Mouse (Mus musculus) Muller cell, postnatal 12 days (primary cell): ENCODE data around the gene Them5.

ENCODE experiments used
- DNase-seq: peaks from one replicate; pipeline ENCODE4 v3.0.0-alpha.2; 2015; ENCODE audit errors: inconsistent ontology term

Gene Them5

GRCm38 (mm10) chr3:94341959-94342422, at the start of gene Them5:
Them5 (plus strand) TSS chr3:94342099.
- DNase-seq = no peak

DNA sequence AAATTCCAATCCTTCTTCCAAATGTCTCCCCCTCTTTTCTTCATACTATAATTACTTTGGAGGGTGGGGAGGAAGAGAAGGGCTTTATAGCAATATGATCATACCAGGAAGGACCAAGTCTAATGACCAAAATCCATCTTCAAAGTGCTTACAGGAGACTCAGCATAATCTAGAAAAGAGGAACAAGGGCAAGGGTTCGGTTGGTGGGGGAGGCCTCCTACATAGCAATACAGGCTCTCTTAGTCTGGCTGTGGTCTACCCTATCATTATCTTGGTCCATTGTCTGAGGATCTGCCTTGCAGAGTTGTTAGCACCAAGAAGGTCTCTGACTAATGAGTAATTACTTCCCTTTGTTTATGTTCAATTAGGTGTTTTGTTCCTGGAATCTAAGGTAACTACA, 36.4 kb upstream of the Them5 start:
- DNase-seq = no peak

GRCm38 (mm10) chr3:94306975-94307374, 34.9 kb upstream of the Them5 start:
- DNase-seq = no peak

DNA sequence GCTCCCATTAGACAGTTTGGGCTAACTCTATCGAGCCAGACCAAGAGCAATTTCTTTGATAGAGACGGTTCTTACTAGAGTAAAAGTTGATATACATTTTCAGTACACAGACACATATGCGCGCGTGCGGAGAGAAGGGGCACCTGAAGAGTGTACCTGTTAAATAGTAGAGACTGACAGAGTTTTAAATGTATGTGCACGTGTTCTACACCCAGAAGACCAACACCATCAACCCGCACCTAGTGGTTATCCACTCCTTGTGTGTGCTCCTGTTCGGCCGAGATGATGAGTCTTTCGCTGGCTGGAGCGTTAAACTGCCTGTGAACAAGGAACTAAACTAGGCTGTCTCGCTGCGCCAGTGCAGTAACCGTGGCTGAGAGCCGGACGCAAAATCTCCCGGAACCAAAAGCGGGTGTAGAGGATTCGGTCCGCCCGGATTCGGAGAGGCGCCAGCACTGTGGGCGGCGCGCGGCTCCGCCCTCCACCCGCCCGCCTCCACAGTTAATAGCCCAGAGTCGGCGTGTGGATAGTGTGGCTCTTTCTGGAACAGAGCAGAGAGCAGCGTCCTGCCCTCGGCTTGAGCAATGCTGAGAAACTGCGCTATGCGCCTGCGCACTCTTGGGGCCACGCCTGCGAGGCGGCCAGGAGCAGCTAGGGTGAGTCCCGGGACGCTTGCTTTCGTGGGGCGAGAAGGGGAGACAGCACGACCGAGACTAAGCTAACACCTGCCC, 32.1 kb upstream of the Them5 start, which contains the start of gene Them4:
TSS of gene Them4 (plus strand) at position 457 of the 731 bp plus-strand sequence.
- DNase-seq = peak; percentile 98

GRCm38 (mm10) chr3:94310491-94310890, 31.4 kb upstream of the Them5 start:
- DNase-seq = no peak

GRCm38 (mm10) chr3:94310911-94311310, 31.0 kb upstream of the Them5 start:
- DNase-seq = no peak

DNA sequence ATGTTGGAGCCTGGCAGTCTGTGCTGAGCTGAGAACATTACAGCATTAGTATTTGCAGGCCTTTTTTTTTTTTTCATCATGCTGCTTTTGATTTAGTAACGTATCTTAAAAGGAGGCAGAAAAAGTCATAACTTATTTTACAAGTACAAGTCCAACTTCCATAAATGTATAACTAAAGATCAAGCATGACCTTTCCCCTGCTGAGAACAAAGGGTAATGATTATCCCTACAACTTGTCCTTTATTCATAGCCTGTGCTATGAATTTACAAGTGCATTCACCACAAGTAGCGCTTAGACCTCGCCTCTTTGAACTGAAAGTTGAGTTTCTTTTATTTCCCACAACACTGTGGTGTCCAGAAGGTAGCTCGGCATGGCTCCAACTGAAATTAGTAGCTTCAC, 30.5 kb upstream of the Them5 start:
- no peak for DNase-seq

DNA sequence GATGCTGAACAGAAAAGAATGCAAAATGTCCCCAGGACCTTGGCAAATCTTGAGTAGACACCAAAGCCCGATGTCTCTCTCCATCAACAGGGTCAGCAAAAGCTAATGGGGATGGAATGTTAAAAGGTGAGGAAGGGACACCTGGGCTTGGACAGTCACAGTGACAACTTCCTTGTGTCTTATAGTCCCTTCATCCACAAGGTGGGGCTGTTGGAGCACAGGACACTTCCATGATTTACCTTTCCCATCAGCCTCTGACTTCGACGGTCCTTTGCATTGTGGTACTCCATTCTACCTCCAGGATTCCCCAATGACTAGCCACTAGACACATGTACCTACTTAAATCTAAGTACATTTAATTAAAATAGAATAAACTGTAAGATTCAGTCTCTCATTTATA, 13.2 kb upstream of the Them5 start:
- no peak for DNase-seq

- no peak for DNase-seq
Observed at GRCm38 (mm10) chr3:94334442-94334841, 7.5 kb upstream of the Them5 start.

- DNase-seq = no peak
Observed at GRCm38 (mm10) chr3:94338522-94338921, 3.4 kb upstream of the Them5 start.

- DNase-seq = no peak
Observed at GRCm38 (mm10) chr3:94342552-94342951, 653 bp downstream of the Them5 start.

DNA sequence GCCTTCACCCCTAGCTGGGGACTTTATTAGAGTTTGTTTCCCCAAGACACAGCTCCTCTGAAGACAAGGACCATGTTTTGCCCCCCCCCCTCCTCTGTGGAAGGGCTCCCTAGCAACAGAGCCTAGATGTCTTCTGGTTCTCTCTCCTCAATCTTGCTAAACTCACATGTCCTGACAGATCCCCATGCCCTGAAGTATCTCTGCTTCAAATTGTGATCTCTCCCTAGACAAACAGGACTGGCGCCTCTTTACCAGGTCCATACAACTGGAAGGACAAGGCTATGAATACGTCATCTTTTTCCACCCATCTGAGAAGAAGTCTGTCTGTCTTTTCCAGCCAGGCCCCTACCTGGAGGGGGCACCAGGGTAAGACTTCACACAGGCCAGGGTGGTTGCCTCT, 2.3 kb downstream of the Them5 start:
- DNase-seq = no peak

DNA sequence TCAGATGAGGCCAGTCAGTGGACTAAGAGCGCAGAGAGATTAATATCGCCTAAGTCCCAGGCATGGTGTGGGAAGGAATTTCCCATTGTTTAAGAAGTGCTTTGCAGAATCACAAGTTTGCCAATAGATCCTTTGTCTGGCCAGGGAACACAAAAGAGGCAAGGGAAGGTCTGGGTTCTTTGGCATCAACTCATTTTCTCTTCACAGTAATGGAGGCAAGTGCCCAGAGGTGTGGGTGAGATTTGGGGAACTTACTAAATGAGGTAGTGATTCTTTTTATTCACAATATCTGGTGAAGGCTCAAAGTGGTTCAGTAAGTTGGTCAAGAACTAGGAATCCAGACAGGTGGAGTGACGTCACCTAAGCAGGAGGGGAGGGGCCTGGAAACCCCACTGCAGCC, 3.0 kb downstream of the Them5 start:
- no peak for DNase-seq

GRCm38 (mm10) chr3:94348146-94348545, 6.2 kb downstream of the Them5 start:
- no peak for DNase-seq

DNA sequence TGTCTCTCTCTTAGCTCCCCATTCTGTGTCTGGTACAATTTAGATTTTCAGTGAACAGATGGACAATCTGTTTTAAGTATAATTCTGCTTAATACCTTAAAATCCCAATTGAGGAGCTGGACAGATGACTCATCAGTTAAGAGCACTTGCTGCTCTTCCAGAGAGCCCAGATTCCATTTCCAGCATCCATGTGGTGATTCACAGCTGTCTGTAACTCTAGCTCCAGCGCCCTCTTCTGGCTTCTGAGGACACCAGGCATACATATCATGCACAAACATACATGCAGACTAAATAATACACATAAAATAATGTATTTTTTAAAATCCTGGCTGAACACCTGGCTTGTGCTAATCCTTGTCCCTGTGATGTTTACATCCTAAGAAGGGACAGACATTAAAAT, 18.9 kb downstream of the Them5 start:
- DNase-seq = no peak

- no peak for DNase-seq
Observed at GRCm38 (mm10) chr3:94362138-94362537, 20.2 kb downstream of the Them5 start, which contains the start of gene C2cd4d. C2cd4d (plus strand) TSS chr3:94362438.

DNA sequence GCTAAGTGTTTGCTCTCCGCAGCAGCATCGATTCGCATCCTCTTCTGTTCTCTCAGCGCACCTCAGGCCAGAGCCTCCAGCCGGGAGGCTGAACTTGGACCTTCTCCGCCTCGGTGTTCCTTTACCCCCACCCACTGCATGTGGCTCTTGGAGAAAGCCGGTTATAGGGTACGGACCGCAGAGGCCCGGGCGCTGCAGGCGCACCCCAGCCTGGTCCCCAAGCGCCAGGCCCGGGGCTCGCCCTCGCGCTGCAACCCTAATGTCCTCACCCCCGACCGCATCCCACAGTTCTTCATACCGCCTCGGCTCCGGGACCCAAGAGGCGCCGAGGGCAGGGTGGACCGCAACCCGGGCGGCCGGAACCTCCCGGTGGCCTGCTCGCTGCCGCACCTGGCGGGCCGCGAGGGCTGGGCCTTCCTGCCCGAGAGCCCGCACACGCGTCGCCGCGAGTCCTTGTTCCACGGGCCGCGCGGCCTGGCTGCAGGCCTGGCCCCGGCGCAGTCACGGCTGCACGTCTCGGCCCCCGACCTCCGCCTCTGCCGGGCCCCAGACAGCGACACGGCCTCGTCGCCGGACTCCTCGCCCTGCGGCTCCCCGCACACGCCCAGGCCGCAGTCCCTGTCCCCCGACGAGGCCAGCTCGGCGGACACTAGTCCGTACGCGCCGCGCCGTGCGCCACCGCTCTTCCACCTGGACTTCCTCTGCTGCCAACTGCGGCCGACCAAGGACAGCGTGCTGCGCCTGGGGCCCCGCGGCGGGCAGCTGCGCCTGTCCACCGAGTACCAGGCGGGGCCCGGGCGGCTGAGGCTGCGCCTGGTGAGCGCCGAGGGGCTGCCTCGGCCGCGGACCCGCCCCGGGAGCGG, 21.6 kb downstream of the Them5 start:
- peak; percentile 62 for DNase-seq

DNA sequence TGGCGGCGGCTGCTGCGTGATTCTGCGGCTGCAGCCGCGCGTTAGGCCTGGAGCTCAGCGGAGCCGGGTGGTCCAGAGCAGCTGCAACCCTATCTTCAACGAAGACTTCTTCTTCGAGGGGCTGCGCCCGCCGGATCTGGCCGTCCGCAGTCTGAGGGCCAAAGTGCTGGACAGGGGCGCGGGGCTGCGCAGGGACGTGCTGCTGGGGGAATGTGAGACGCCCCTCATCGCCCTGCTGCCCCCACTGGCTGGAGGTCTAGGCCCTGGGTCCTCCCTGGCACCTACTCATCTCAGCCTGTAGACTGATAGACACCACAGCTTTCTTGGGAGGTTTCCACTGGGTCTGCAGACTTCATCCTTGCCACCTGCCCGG, 22.2 kb downstream of the Them5 start:
- no peak for DNase-seq

DNA sequence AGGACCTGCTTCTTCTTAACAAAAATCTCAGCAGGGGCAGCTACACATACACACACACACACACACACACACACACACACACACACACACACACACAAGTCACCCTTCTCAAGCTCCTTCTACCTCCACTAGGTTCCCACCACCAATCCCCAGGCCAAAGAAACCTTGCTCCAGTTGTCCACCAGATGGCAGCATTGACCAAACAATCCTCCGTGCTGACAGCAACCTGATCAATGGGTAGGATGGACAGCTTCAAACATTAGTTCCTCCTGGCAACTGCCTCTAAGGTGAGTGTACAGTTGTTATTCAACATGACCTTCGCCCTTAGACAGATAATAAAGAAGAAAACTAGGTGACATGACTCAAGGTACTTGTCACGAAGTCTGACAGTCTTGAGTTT, 24.9 kb downstream of the Them5 start:
- DNase-seq = peak; percentile 73

DNA sequence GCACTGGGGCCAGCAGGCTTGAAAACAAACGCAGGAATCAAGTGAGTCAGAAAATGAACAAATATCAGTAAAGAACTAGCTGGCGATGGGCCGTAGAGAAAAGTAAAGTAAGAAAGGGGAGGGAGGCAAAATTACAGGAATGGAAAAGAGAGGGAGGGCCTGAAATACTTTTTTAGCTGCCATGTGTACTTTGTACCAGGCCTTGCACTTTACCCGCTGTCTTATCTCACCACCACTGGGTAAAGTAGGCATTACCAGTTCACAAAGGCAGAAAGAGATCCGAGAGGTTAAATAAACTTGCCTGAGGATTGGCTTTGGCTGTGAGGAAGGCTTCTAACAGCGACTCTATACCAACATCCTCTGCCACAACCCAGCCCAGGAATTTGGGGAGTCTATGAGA, 25.6 kb downstream of the Them5 start:
- DNase-seq = no peak

GRCm38 (mm10) chr3:94368631-94369030, 26.7 kb downstream of the Them5 start:
- DNase-seq = no peak

DNA sequence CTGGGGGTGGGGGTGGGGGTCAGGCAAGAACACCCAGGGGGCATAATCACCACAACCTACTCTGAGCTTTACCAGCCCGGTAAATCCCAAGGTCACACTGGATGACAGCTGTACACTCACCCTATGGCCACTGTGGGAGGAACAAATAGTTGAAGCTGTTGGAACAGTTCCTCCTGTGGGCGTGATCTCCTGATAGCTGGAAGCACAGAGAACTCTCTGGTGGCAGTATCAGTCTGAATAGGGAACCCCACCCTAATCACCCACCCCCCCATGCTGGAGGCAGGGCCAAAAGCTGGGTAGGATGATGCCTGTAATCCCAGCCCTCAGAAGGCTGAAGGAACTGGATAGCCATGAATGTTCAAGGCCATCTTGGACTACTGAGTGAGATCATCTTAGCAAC, 27.8 kb downstream of the Them5 start:
- no peak for DNase-seq

DNA sequence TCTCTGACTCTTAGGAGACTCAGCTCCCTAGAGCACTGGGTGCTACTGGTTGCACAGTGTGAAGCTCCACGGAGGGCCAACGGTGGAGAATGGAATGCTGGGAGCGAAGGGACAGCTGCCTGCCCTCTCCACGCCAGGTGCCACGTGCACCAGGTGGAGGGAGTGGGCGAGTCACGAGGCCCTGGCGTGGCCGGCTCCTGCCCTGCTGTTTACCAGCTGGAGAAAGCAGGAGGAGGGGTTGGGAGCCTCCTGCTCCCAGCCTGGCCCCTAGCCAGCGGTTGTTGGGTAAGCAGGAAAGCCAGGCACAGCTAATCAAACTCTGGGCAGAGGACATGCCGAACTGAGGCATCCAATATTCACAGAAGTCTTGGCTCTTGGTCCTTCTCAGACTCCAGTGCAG, 29.7 kb downstream of the Them5 start:
- DNase-seq = peak; percentile 83
